Mouse (Mus musculus) mature B cell (primary cell): ENCODE measurements around the gene Lhb.

ENCODE experiments used
- in situ Hi-C: fragments of 300-500 bp; cut with MboI; formaldehyde crosslinking; loops from 2 replicates; pipeline ENCODE4 v1.14.3; 2019

Lhb gene

DNA sequence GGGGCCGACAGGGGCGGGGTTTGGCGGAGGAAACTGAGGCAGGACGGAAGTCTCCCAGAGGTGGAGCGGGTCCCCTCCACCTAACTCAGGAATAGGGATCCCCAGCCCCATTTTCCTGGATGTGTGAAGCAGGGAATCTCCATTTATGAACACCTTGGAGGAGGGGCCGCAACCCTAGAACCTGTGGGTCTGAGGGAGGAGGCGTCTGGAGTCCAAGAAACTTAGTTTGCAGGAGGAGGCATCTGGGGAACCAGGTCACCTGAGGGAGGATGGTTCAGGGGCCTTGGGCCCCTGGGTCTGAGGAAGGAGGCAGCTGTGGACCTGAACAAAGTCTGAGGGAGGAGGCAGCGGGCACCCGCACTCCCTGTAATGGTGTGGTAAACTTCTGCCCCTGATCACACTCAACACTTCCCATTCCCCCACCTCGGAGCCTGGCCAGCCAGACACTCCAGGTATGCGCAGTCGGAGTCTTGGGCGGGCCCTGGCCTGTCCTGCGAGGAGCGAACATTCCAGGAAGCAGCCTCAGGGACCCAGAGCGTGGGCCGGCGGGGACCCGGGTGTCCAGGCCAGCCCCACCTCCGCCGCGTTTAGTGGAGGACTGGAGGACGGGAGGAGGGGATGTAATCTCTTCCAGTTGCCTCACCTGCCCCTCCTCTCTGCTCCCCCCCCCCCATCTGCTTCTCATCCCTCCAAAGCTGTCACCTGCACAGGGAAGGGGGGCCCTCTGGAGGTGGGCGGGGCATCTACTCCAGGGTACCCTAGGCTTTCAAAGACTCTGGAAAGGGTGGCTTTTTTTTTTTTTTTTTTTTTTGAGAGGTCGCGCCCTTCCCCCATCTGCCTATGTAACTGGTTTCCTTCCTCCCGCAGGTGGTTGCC, 6.5 kb upstream of the Lhb start:
- in situ Hi-C loops, result no loop called here

DNA sequence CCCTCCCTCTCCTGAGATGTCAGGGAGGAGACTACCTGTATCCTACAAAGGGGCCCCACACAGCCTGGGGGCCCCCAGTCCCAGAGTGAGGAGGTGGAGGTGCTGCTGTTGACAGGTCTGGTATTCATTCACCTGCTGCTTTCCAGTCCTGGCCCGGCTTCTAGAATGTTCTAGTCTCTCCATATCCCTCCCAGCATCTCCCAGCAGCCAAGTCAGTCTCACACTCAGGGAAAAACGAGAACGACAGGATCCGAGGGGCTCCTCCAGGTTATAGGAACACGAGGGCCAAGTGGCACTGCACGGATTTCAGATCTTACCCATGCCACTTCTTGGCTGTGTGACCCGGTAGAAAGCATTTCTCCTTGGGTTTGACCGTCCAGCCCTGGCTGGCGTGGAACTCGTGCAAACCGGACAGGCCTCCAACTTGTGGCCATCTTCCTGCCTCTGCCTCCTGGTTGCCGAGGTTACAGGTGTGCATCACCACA, 5.8 kb upstream of the Lhb start:
- in situ Hi-C loops, result no loop called here

DNA sequence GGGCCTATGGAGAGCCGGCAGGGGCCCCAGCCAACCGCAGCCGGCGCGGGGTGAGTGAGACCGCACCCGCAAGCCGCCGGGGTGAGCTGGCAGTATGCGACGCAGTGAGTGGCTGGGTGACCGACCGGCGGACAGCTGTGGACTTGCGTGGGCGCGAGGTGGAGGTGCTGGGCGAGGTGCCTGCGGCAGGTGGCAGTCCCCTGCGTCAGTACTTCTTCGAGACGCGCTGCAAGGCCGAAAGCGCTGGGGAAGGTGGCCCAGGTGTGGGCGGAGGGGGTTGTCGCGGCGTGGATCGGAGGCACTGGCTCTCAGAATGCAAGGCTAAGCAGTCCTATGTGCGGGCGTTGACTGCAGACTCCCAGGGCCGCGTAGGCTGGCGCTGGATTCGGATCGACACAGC, 5.0 kb upstream of the Lhb start:
- in situ Hi-C loops, result no loop called here

DNA sequence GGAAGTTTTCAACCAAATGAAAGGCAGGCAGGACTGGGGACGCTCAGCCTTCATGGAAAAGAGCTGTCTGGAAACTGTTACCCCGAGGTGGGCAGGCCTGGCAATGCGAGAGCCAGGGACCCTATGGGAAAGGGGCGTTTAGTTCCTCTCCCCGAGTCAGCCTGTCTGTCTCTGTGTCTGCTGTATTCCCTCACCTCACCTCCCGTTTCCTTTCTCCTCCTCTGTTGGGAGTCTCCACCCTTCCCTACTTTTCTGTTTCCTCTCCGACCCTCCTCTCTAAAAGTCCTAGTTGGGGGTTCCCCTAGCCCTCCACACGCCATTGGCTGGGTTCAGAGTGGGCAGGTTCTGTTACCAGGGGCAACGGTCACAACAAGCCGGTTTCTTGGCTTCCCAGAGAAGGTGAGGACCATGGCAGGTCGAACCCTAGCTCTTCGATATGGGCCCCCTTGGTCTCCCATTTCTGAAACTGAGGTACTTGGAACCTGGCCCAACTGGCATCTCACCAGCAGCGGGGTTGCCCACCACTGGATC, 2.6 kb upstream of the Lhb start:
- in situ Hi-C loops, result no loop called here

DNA sequence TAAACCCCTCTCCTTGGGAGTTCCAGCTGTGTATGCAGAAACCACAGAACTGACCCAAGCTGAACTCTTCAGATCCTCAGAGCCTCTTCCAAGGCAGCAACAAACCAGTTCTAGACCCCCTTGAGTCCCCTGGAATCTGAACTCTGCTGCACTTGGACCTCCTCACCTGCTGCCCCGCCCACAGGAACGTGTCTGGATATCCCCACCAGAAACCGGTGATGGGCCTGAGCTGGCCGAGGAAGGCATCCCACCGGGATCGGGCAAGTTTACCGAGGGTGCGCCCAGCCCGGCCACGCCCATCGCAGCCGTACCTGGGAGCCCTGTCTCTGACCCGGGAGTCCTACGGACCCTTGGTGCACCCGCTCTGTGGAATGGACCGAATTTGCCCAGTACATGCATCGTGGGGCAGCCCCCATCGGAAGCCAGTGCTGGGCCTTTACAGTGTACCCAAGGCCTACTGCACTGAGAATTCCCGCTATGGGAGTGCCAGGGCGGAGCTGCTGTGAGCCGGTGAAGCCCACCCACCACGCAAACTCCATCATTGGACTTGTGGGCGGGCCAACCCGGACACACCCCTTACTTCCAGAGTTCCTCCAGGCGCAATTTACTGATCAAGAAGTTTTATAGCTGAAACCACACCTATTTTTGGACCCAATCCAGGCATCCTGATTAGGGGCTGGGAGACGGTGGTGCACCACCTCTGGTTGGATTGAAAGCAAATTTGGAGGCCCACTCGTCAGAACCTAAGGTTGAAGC, 583 bp upstream of the Lhb start:
- in situ Hi-C loops, result no loop called here

DNA sequence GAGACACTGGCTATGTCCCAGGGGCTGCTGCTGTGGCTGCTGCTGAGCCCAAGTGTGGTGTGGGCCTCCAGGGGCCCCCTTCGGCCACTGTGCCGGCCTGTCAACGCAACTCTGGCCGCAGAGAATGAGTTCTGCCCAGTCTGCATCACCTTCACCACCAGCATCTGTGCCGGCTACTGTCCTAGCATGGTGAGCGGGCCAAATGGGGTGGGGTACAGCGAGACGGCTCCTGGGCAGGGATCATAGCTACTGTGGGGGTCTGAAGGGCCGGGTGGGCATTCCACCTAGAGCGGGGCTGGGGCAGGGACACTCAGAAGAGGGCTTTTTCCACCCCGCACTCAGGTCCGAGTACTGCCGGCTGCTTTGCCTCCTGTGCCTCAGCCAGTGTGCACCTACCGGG, 574 bp downstream of the Lhb start:
- in situ Hi-C loops, result no loop called here

DNA sequence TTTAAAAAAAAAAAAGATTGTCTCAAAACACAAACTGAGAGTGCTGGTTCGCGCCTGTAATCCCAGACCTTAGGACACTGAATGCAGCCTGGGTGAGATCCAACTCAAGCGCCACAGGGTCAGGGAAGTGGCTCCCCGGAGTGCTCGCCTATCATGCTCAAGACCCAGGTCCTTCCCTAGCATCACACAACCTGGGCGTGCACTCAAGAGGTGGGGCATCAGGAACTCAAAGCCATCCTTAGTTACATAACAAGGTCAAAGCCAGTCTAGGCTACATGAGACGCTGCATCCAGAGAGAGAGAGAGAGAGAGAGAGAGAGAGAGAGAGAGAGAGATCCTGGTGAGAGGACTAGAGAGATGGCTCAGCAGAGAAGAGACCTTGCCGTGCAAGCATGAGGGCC, 5.9 kb downstream of the Lhb start:
- in situ Hi-C loops, result no loop called here

DNA sequence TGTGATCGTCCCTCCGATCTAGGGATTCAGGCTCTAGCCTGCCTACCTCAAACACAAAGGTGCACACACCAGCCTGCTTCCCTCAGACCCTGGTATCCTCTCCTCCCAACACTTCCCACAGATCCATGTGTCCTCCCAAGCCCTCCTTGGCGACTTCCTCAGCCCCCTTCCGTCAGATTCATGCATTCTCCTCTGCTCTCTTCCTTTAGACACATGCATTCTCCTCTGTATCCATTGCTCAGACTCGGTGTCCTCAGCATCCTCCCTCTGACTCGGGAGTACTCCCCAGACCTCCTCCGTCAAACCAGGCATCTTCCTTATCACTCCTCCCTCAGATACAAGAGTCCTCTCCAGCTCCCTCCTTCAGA, 13.2 kb downstream of the Lhb start:
- in situ Hi-C loops, result no loop called here

DNA sequence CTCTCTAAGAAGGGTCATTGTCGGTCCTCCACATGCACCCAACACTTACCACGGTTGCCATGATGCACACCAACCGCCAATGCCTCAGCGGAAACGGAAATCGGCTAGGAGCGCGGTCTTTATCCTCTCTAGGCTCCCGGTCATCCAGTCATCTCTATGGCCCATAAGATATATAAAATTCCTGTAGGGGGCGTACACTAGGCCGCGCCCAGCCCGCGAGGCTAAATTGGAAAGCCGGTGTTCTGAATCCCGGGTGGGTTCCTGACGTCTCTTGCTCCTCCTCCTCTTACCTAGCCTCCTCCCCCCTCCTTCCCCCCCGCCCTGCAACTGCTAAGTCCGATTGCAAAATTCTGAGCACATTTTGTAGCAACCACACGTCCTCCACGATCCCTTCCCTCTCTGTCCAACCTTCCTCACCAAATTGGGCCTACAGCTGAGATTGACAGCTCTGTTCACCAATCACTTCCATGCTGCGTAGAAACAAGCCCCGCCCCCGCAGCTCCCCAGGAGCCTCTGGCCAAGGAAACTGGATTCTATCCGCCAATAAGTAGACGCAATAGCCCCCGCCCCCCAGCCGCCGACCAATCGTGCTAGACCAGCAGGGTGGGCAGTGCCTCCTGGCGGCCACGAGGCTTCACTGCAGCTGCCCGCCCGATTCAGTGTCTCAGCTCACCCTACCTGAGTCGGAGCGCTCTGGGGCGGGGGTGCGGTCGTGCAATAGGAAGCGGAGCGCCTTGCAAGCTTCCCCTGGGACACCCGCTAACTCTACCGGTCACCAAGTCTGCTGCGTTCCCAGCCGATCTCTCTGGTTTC, 13.8 kb downstream of the Lhb start, which contains the start of gene Gys1:
TSS of gene Gys1 (plus strand) at position 642 of the 813 bp plus-strand sequence.
- in situ Hi-C loops, result no loop called here

DNA sequence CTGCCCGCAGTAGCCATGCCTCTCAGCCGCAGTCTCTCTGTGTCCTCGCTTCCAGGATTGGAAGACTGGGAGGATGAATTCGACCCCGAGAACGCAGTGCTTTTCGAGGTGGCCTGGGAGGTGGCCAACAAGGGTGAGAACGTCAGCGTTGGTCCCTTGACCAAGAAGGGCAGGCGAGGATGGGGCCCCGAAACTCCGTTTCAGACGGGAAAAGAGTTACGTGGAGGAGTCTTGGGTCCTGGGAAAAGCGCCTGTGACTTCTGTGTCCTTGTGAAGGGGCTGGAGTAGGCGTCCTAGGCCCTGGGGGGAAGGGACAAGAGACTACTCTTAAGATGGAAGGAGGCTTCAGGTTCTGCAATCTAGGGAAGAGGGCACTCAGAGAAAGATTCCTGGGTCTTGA, 14.4 kb downstream of the Lhb start:
- in situ Hi-C loops, result no loop called here

DNA sequence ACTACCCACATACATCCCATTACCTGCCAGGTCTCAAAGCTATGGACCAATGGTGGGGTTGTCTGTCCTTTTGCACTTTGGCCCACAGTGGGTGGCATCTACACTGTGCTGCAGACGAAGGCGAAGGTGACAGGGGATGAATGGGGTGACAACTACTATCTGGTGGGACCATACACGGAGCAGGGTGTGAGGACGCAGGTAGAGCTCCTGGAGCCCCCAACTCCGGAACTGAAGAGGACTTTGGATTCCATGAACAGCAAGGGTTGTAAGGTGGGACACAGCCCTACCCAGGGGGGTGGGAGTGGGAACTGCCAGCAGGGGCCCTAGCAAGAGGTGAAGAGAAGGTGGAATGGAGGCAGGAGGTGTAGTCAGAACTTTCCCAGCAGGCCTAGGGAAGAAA, 15.8 kb downstream of the Lhb start:
- in situ Hi-C loops, result no loop called here

DNA sequence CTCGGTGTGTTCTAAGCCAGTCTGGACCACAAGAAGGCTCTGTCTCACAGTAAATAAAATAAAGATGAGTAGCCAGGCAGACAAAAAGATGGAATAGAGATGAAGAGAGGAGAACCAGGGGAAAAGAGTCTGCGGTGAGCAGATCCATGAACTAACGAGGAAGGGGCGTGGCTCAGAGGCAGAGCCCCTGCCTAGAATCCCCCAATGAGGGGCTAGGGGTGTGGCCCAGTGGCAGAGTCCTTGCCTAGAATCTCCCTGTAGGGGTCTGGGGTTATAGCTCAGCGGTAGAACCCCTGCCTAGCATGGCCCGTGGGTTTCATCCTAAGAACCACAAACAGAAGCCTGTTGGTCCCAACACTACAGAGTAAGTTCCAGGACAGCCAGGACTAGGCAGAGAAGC, 16.4 kb downstream of the Lhb start:
- in situ Hi-C loops, result no loop called here

DNA sequence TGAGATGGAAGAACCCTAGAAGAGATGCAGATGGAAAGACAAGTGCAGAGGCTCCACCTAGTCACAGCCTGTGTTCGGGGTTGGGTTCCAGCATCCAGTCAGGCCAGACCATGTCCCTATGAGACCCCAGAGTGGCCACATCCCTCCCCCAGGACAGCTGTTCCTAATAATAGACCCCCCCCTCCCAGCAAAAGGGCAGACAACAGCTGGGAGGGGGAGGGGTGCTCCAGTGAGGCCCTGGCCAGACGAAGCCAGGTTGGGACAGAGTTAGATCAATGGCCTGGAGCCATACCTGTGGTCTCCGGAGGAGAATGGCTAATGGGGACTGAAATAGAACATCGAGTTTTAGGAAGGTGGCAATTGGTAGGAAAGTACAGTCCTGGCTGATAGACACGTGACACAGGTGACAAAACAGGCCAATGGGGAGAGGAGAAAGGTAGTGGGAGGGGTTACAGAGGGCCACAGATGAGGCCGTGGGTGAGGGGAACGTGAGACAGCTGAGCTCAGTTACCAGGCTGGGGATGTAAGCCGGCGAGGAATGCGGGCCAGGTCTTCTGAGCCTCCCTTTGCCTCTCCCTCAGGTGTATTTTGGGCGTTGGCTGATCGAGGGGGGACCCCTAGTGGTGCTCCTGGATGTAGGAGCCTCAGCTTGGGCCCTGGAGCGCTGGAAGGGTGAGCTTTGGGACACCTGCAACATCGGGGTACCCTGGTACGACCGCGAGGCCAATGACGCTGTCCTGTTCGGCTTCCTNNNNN, 17.1 kb downstream of the Lhb start, which contains the start of gene Ruvbl2:
TSS of gene Ruvbl2 (minus strand) at position 576 of the 756 bp plus-strand sequence.
- in situ Hi-C loops, result no loop called here

DNA sequence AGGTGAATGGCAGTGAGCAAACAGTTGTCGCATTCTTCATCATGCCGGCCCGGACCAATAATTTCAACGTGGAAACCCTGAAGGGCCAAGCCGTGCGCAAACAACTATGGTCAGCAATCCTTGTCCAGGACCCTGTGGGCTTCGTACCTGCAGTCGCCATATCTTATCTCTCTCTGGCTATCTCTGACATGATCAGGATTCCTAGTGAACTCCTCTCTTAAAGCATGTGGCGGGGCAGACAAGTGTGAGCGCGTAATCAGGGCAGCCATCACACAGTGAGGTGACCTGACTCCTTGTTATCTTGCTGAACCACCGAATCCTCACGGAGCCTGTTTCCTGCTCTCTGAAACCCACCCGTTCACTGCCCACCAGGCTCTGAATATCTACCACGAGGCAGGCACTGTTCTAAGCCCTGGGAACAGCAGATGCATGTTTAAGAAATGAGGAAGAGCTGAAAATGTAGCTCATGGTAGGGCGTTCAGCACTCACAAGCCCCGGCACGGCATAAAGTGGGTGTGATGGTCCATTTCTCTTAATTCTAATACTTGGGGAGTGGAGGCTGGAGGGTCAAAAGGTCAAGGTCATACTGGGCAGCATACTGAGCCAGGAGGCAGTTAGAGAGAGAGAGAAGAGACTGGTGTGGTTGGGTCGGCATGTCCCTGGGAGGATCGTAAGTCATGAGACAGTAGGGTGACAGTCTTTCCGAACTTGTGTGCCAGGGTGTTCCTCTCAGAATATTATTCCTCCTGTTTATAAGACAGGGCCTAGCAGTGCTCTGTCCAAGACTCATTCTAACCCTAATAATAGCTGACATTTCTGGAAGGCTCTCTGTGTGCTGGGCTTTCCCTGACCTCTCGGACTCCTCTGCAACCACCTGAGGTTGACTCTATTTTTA, 23.2 kb downstream of the Lhb start:
- in situ Hi-C loops, result no loop called here

DNA sequence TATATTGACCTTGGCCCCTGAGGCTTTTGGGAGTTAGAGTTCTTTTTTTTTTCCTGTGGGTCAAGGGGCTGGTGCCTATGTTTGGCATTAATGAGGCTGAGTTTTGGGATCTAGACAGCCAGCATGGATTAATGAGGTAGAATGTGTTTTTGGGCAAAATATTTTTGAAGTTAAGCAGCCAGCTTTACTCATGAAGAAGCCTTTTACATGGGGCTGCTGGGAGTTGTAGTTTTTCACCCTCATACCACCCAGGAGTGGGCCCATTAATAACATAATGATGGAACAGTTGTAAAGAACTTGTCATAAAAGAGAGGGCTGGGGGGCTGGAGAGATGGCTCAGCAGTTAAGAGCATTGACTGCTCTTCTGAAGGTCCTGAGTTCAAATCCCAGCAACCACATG, 26.0 kb downstream of the Lhb start:
- in situ Hi-C loops, result no loop called here

DNA sequence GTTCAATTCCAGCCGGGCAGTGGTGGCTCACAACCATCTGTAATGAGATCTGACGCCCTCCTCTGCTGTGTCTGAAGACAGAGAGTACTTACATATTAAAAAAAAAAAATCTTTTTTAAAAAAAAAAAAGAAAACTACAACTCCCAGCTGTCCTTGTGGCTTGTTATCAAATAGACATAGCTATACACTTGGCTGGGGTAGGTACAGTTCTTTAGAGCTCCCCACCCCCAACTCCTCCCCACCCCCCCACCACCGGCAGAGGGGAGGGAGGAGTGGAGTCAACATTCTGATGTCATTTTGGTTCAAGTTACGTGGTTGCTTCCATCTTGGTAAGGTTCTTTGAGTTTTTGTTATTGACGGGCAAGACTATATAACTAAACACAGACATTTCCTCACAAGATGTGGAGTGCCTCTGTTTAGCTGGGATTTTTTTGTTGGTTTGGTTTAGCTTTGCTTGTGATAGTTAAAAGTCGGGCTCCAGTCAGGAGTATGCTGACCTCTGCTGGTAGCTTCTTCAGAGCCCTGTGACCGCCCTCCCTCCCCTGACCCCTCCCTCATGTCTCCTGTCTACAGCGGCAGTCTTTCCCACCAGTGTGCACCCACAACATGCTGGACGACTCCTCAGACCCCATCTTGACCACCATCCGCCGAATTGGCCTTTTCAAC, 26.8 kb downstream of the Lhb start:
- in situ Hi-C loops, result no loop called here

DNA sequence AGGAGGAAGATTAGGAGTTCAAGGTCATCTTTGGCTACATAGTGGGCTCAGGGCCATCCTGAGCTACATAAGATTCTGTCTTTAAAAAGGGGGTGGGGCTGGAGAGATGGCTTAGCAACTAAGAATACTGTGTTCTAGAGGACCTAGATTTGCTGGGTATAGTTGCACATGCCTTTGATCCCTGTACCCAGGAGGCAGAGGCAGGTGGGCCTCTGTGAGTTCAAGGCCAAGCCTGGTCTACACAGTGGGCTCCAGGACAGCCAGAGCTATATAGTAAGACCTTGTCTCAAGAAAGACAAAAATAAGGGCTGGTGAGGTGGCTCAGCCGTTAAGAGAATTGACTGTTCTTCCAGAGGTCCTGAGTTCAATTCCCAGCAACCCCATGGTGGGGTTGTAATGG, 29.4 kb downstream of the Lhb start:
- in situ Hi-C loops, result loop anchor here (5.0 kb wide), 1 partner anchor 112 kb away; no protein-coding TSS in a partner anchor

DNA sequence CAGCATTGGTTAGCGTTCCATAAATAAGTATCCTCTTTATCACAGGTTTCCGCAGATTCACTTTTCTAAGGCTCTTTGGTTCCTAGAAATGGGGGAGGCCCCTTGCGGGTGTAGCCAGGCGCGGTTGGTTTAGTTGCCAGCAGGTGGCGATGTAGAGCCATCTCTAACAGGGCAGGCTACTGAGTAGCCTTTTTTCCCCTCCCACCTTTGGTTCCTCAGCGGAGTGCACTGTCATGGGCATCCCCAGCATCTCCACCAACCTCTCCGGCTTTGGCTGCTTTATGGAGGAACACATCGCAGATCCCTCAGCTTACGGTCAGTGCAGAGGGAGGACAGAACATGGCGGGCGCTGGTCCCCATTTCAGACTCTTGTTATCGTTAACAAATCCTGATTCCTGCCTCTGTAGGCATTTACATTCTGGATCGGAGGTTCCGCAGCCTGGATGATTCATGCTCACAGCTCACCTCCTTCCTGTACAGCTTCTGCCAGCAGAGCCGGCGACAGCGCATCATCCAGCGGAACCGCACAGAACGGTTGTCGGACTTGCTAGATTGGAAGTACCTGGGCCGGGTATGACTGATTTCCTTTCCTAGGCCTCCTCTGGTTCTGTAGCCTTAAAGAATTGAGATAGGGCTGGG, 30.8 kb downstream of the Lhb start:
- in situ Hi-C loops, result loop anchor here (5.0 kb wide), 1 partner anchor 111 kb away; no protein-coding TSS in a partner anchor

DNA sequence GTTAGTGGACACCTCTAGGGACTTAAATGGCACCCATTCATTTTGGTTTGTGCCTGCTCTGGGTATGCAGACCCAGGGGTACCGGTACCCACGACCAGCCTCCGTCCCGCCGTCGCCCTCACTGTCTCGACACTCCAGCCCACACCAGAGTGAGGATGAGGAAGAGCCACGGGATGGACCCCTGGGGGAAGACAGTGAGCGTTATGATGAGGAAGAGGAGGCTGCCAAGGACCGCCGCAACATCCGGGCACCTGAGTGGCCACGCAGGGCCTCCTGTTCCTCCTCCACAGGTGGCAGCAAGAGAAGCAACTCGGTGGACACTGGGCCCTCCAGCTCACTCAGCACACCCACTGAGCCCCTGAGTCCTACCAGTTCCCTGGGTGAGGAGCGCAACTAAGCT, 34.4 kb downstream of the Lhb start:
- in situ Hi-C loops, result loop anchor here (5.0 kb wide), 1 partner anchor 107 kb away; no protein-coding TSS in a partner anchor
